Mouse (Mus musculus): ENCODE results near the gene Serpinb9b. TPM values are rescaled to one million over a fixed set of nuclear protein-coding genes. Genes with fewer than 3 reads are reported as not detected.

Gene Serpinb9b
- polyA plus RNA-seq, 1 experiment from 2014 or later: 0.15 TPM

- Histone ChIP-seq H3K4me1 (replicated peaks; ENCODE audit: control insufficient read depth, insufficient read depth, low read length) (no peaks in the 10 kb centered on the region), H3K27me3 (ENCODE audit: control insufficient read depth, insufficient read depth, low read length) (no peaks in the 10 kb centered on the region), H3K27ac (ENCODE audit: low read depth, low read length) (no peak overlapping the region), H3K9me3 (ENCODE audit: control insufficient read depth, low read length) (no peaks in the 10 kb centered on the region), H3K36me3 (ENCODE audit: control insufficient read depth, insufficient read depth, low read length) (no peaks in the 10 kb centered on the region), H3K9ac (ENCODE audit: low read length) (peak overlapping the region; percentile 27; the same call in 1 of the 2 replicates), H3K4me2 (ENCODE audit: low read depth, low read length, severe bottlenecking) (peak overlapping the region; percentile 26; the same call in 1 of the 2 replicates), H3K4me3 (ENCODE audit: low read depth, low read length) (no peak overlapping the region; the same call in 1 of the 2 replicates)
- ATAC-seq (replicated peaks; ENCODE audit: low FRiP score) (peak; percentile 39), DNase-seq (ENCODE audit: low spot score) (no peak)
- 81% methylated on average over 9 of the region's 9 CpGs for WGBS
Observed at GRCm38 (mm10) chr13:33003523-33004413, 23.4 kb upstream of the Serpinb9b start.

- Histone ChIP-seq H3K4me3 (ENCODE audit: low read depth, low read length) (peak overlapping the region; percentile 5; the same call in 1 of the 2 replicates), H3K36me3 (ENCODE audit: control insufficient read depth, insufficient read depth, low read length) (no peaks in the 10 kb centered on the region), H3K9me3 (ENCODE audit: control insufficient read depth, low read length) (no peaks in the 10 kb centered on the region), H3K27ac (ENCODE audit: low read depth, low read length) (no peak overlapping the region), H3K4me1 (replicated peaks; ENCODE audit: control insufficient read depth, insufficient read depth, low read length) (no peaks in the 10 kb centered on the region), H3K9ac (ENCODE audit: low read length) (peak overlapping the region; percentile 27; the same call in 1 of the 2 replicates), H3K27me3 (ENCODE audit: control insufficient read depth, insufficient read depth, low read length) (no peaks in the 10 kb centered on the region), H3K4me2 (ENCODE audit: low read depth, low read length, severe bottlenecking) (peak overlapping the region; percentile 26; the same call in 1 of the 2 replicates)
- DNase-seq (ENCODE audit: low spot score) (peak; percentile 78), ATAC-seq (replicated peaks; ENCODE audit: low FRiP score) (peak; percentile 86)
- WGBS: 20% methylated on average over 12 of the region's 12 CpGs
Observed at GRCm38 (mm10) chr13:33004414-33005105, 22.7 kb upstream of the Serpinb9b start.

DNA sequence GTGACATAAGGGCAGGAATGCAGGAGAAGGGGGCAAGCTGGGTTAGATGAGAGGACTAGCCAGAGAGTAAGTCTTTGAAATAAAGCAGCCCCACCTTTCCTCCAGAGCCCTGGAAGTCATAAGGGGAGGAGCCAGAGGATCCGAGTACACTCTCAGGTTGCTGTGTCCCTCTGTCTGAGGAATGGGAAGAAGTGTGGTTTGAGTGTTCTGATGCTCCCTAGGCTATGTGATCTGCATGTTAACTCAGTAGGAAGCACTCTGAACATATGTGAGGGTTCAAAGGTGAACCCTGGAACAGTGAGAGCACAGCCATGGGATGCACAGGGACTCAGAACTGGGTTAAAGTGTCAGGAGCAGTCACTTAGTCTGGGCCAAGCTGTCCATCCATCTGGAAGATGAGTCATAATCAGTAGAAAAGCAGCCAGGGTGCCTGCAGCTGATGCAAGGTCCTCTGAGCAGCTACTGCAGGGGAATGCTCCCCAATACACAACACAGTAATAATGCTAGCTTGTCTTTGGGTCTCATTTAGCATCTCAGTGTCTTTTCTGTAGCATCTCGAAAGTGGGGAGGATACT, 21.6 kb upstream of the Serpinb9b start:
- WGBS: 63% methylated on average over 2 of the region's 2 CpGs

GRCm38 (mm10) chr13:33006555-33006954, 20.7 kb upstream of the Serpinb9b start:
- Histone ChIP-seq H3K9ac (ENCODE audit: low read length) (no peak overlapping the region), H3K9me3 (ENCODE audit: control insufficient read depth, low read length) (no peaks in the 10 kb centered on the region), H3K4me2 (ENCODE audit: low read depth, low read length, severe bottlenecking) (no peak overlapping the region), H3K4me1 (replicated peaks; ENCODE audit: control insufficient read depth, insufficient read depth, low read length) (no peaks in the 10 kb centered on the region), H3K27me3 (ENCODE audit: control insufficient read depth, insufficient read depth, low read length) (no peaks in the 10 kb centered on the region), H3K36me3 (ENCODE audit: control insufficient read depth, insufficient read depth, low read length) (no peaks in the 10 kb centered on the region), H3K4me3 (ENCODE audit: low read depth, low read length) (no peak overlapping the region), H3K27ac (ENCODE audit: low read depth, low read length) (no peak overlapping the region)
- ATAC-seq (replicated peaks; ENCODE audit: low FRiP score) (no peak), DNase-seq (ENCODE audit: low spot score) (no peak)
- 85% methylated on average over 3 of the region's 3 CpGs for WGBS

More for the DNA sequence above, 21.6 kb upstream of the Serpinb9b start:
- Histone ChIP-seq H3K4me3 (ENCODE audit: low read depth, low read length) (no peak overlapping the region), H3K4me2 (ENCODE audit: low read depth, low read length, severe bottlenecking) (no peak overlapping the region), H3K27ac (ENCODE audit: low read depth, low read length) (no peak overlapping the region), H3K4me1 (replicated peaks; ENCODE audit: control insufficient read depth, insufficient read depth, low read length) (no peaks in the 10 kb centered on the region), H3K27me3 (ENCODE audit: control insufficient read depth, insufficient read depth, low read length) (no peaks in the 10 kb centered on the region), H3K9ac (ENCODE audit: low read length) (no peak overlapping the region), H3K9me3 (ENCODE audit: control insufficient read depth, low read length) (no peaks in the 10 kb centered on the region), H3K36me3 (ENCODE audit: control insufficient read depth, insufficient read depth, low read length) (no peaks in the 10 kb centered on the region)
- no peak for DNase-seq (ENCODE audit: low spot score)
- ATAC-seq (replicated peaks; ENCODE audit: low FRiP score): no peak

DNA sequence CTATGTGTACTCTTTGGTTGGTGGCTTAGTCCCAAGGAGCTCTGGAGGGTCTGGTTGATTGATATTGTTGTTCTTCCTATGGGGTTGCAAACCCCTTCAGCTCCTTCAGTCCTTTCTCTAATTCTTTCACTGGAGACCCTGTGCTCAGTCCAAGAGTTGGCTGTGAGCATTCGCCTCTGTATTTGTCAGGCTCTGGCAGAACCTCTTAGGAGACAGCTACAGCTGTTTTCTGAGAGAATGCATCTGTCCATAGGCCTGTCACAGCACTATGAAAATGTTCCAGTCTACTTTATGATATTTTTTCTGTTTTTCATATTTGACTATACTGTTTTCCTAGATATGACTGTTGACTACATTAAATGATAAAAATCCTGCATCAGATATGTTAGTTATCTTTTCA, 14.8 kb upstream of the Serpinb9b start:
- no peak overlapping the region for H3K27ac ChIP-seq (ENCODE audit: low read depth, low read length)
- WGBS: 80% methylated on average over 1 of the region's 1 CpGs
- no peak overlapping the region for H3K4me2 ChIP-seq (ENCODE audit: low read depth, low read length, severe bottlenecking)
- H3K4me3 ChIP-seq (ENCODE audit: low read depth, low read length): no peak overlapping the region
- no peaks in the 10 kb centered on the region for H3K27me3 ChIP-seq (ENCODE audit: control insufficient read depth, insufficient read depth, low read length)
- no peaks in the 10 kb centered on the region for H3K36me3 ChIP-seq (ENCODE audit: control insufficient read depth, insufficient read depth, low read length)
- no peaks in the 10 kb centered on the region for H3K9me3 ChIP-seq (ENCODE audit: control insufficient read depth, low read length)
- no peak for ATAC-seq (replicated peaks; ENCODE audit: low FRiP score)
- H3K9ac ChIP-seq (ENCODE audit: low read length): no peak overlapping the region
- no peak for DNase-seq (ENCODE audit: low spot score)
- no peaks in the 10 kb centered on the region for H3K4me1 ChIP-seq (replicated peaks; ENCODE audit: control insufficient read depth, insufficient read depth, low read length)

DNA sequence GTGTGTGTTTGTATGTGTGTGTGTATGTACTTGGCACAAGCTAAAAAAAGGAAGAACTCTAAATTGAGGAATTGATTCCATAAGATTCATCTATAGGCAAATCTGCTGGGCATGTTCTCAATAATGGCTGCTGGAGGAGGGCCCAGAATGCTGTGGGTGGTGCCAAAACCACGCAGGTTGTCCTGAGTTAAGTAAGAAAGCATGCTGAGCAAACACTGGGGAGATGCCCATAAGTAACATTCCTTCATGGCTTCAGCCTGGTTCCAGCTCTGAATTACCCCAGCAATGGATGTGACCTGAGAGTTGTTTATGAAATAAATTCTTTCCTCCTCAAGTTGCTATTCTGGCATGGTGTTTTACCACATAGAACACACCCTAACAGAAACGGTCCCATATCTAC, 13.9 kb upstream of the Serpinb9b start:
- H3K4me3 ChIP-seq (ENCODE audit: low read depth, low read length): no peak overlapping the region
- H3K9me3 ChIP-seq (ENCODE audit: control insufficient read depth, low read length): no peaks in the 10 kb centered on the region
- no peak for DNase-seq (ENCODE audit: low spot score)
- no peak overlapping the region for H3K4me2 ChIP-seq (ENCODE audit: low read depth, low read length, severe bottlenecking)
- H3K27ac ChIP-seq (ENCODE audit: low read depth, low read length): no peak overlapping the region
- H3K4me1 ChIP-seq (replicated peaks; ENCODE audit: control insufficient read depth, insufficient read depth, low read length): no peaks in the 10 kb centered on the region
- H3K9ac ChIP-seq (ENCODE audit: low read length): no peak overlapping the region
- WGBS: 76% methylated on average over 2 of the region's 2 CpGs
- no peaks in the 10 kb centered on the region for H3K36me3 ChIP-seq (ENCODE audit: control insufficient read depth, insufficient read depth, low read length)
- ATAC-seq (replicated peaks; ENCODE audit: low FRiP score): no peak
- H3K27me3 ChIP-seq (ENCODE audit: control insufficient read depth, insufficient read depth, low read length): no peaks in the 10 kb centered on the region

GRCm38 (mm10) chr13:33022371-33022770, 4.8 kb upstream of the Serpinb9b start:
- 92% methylated on average over 1 of the region's 1 CpGs for WGBS
- no peak overlapping the region for H3K9ac ChIP-seq (ENCODE audit: low read length)
- ATAC-seq (replicated peaks; ENCODE audit: low FRiP score) (no peak), DNase-seq (ENCODE audit: low spot score) (no peak)
- H3K27me3 ChIP-seq (ENCODE audit: control insufficient read depth, insufficient read depth, low read length): no peaks in the 10 kb centered on the region
- H3K4me1 ChIP-seq (replicated peaks; ENCODE audit: control insufficient read depth, insufficient read depth, low read length): no peaks in the 10 kb centered on the region
- H3K27ac ChIP-seq (ENCODE audit: low read depth, low read length): no peak overlapping the region
- no peak overlapping the region for H3K4me2 ChIP-seq (ENCODE audit: low read depth, low read length, severe bottlenecking)
- H3K9me3 ChIP-seq (ENCODE audit: control insufficient read depth, low read length): no peaks in the 10 kb centered on the region; the same call in 1 of the 2 replicates
- H3K4me3 ChIP-seq (ENCODE audit: low read depth, low read length): no peak overlapping the region
- H3K36me3 ChIP-seq (ENCODE audit: control insufficient read depth, insufficient read depth, low read length): no peaks in the 10 kb centered on the region

DNA sequence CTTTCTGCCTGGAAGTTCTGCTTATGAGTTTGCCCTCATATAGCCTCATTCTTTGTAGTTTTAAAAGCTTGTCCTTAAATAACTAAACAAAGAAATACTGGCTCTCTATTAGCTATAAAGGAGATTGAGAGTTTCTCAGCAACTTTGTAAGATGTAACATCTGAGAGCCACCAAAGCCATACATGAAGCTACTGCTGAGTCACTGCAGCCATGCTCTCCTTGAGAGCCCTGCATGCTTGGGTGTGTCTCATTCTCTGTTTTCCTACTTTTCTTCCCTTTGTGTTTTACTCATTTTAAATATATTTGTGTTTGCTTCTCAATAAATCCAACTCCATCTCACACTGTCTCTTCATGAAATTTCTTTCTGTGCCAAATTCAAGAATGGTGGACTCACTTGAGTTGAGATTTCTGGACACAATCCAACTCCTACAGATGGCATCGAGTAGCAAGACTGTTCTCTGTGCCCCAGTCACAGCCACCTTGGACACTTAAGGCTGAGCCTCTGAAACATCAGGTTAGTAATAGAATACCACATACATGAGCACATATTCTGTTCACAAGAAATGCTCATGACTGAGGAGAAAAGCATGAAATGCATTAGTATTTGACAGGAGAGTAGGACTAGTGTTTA, 674 bp upstream of the Serpinb9b start:
- DNase-seq (ENCODE audit: low spot score) (no peak), ATAC-seq (replicated peaks; ENCODE audit: low FRiP score) (no peak)
- H3K4me2 ChIP-seq (ENCODE audit: low read depth, low read length, severe bottlenecking): no peak overlapping the region
- H3K4me1 ChIP-seq (replicated peaks; ENCODE audit: control insufficient read depth, insufficient read depth, low read length): no peaks in the 10 kb centered on the region
- H3K36me3 ChIP-seq (ENCODE audit: control insufficient read depth, insufficient read depth, low read length): no peaks in the 10 kb centered on the region
- 83% methylated on average over 1 of the region's 1 CpGs for WGBS
- no peak overlapping the region for H3K27ac ChIP-seq (ENCODE audit: low read depth, low read length)
- no peaks in the 10 kb centered on the region for H3K27me3 ChIP-seq (ENCODE audit: control insufficient read depth, insufficient read depth, low read length)
- H3K4me3 ChIP-seq (ENCODE audit: low read depth, low read length): no peak overlapping the region
- H3K9ac ChIP-seq (ENCODE audit: low read length): no peak overlapping the region
- H3K9me3 ChIP-seq (ENCODE audit: control insufficient read depth, low read length): no peaks in the 10 kb centered on the region

Measured in forebrain, embryonic 11.5 days (tissue).